Mouse (Mus musculus): Measurements from ENCODE around the gene Mrps31. TPM values are rescaled to one million over a fixed set of nuclear protein-coding genes. Genes with fewer than 3 reads are reported as not detected.
A peak's percentile ranks its signal among the peaks of the same experiment; 100 is the strongest.

The Mrps31 gene
- 39.9 and 41.0 TPM in 2 replicates for total RNA-seq (2012; rRNA removed)
- polyA plus RNA-seq (2012; ENCODE audit: insufficient read depth in 1 of 2, insufficient read length in 2 of 2, low read depth in 1 of 2, low replicate concordance in 2 of 2, missing spikeins in 1 of 2): 10 to 100 TPM in 1 of 2 experiments, not detected in 1; 34.0 TPM

- Histone ChIP-seq H3K36me3 (ENCODE audit: control insufficient read depth in 1 of 2, insufficient read depth in 2 of 2, low read length in 2 of 2) (peaks cover 0 to 18% of the 10 kb centered on the region in 2 experiments), H3K4me1 (ENCODE audit: control insufficient read depth in 1 of 2, insufficient read depth in 2 of 2, low read length in 2 of 2) (peaks cover 4 to 10% of the 10 kb centered on the region in 2 experiments; a peak in 3 of 4 replicates), H3K9me3 (replicated peaks; ENCODE audit: insufficient read depth, low read length) (no peaks in the 10 kb centered on the region), H3K9ac (ENCODE audit: control insufficient read depth, low read depth, low read length, poor library complexity, severe bottlenecking) (peak within 1 kb of the TSS; percentile 92), H3K27me3 (ENCODE audit: control insufficient read depth in 1 of 2, insufficient read depth in 2 of 2, low read length in 2 of 2) (no peaks in the 10 kb centered on the region), H3K27ac (ENCODE audit: control insufficient read depth, low read depth, low read length) (peak within 1 kb of the TSS; percentile 58), H3K4me3 (ENCODE audit: control insufficient read depth in 1 of 2, insufficient read depth in 1 of 2, low read depth in 2 of 2, low read length in 2 of 2) (peak within 1 kb of the TSS; percentile 69 to 98), H3K79me2 (ENCODE audit: control insufficient read depth, insufficient read depth, low read length, poor library complexity) (peaks cover 19% of the 10 kb centered on the region)
- DNase-seq (ENCODE audit: low read depth, low spot score): peak; percentile 97
- no peak for TF ChIP-seq ZMIZ1 (IDR thresholded peaks at IDR 0.05; ENCODE audit: low read depth, low read length)
- TF ChIP-seq POLR2AphosphoS5 (IDR thresholded peaks at IDR 0.05; ENCODE audit: borderline replicate concordance, low read depth, low read length): no peak
- peak; percentile 78 for TF ChIP-seq TCF12 (IDR thresholded peaks at IDR 0.05; ENCODE audit: low read depth, low read length)
- TF ChIP-seq NELFE (IDR thresholded peaks at IDR 0.05; ENCODE audit: low read depth, low read length): peak; percentile 78
- TF ChIP-seq SMC3 (IDR thresholded peaks at IDR 0.05; ENCODE audit: low read depth, low read length): 0 out of 2 replicates have a peak, but pooled peaks have one; percentile 16
- no peak; the same call in 1 of the 2 replicates for TF ChIP-seq CHD2 (IDR thresholded peaks at IDR 0.05; ENCODE audit: low read length)
- peak; percentile 64 to 89; a peak in 3 of 4 replicates for TF ChIP-seq POLR2A (IDR thresholded peaks at IDR 0.05; ENCODE audit: control insufficient read depth in 1 of 2, insufficient read depth in 1 of 2, low read depth in 1 of 2, low read length in 2 of 2, poor library complexity in 1 of 2)
- no peak for TF ChIP-seq CHD1 (IDR thresholded peaks at IDR 0.05; ENCODE audit: low read depth, low read length)
- peak; percentile 77 for TF ChIP-seq MAX (IDR thresholded peaks at IDR 0.05; ENCODE audit: low read length)
- TF ChIP-seq RAD21 (IDR thresholded peaks at IDR 0.05; ENCODE audit: low read depth, low read length): no peak
- no peak for TF ChIP-seq CTCF (IDR thresholded peaks at IDR 0.05 in 2 of 3, conservative IDR thresholded peaks at IDR 0.05 in 1 of 3; ENCODE audit: control insufficient read depth in 1 of 3, insufficient read depth in 1 of 3, low read depth in 2 of 3, low read length in 3 of 3, poor library complexity in 1 of 3, severe bottlenecking in 1 of 3)
- peak in 1 of 2 experiments; percentile 50; a peak in 1 of 4 replicates for TF ChIP-seq EP300 (IDR thresholded peaks at IDR 0.05; ENCODE audit: low read depth in 1 of 2, low read length in 2 of 2)
- TF ChIP-seq ZNF384 (IDR thresholded peaks at IDR 0.05; ENCODE audit: low read depth, low read length): no peak
- peak; percentile 84 for TF ChIP-seq E2F4 (IDR thresholded peaks at IDR 0.05; ENCODE audit: borderline replicate concordance, low read depth, low read length)
- TF ChIP-seq RCOR1 (IDR thresholded peaks at IDR 0.05; ENCODE audit: low read depth, low read length): peak; percentile 49; the same call in 1 of the 2 replicates
- TF ChIP-seq POLR2AphosphoS2 (IDR thresholded peaks at IDR 0.05; ENCODE audit: low read length): peak; percentile 55; the same call in 1 of the 2 replicates
- peak; percentile 83; the same call in 1 of the 2 replicates for TF ChIP-seq JUND (IDR thresholded peaks at IDR 0.05; ENCODE audit: low read depth, low read length)
- TF ChIP-seq MAFK (IDR thresholded peaks at IDR 0.05; ENCODE audit: borderline replicate concordance, low read depth, low read length): no peak
- TF ChIP-seq ELF1 (IDR thresholded peaks at IDR 0.05; ENCODE audit: low read depth, low read length): peak; percentile 84
- TF ChIP-seq ZC3H11A (IDR thresholded peaks at IDR 0.05; ENCODE audit: low read depth, low read length): no peak
- peak; percentile 31; the same call in 1 of the 2 replicates for TF ChIP-seq GATA1 (IDR thresholded peaks at IDR 0.05; ENCODE audit: low read depth, low read length)
- TF ChIP-seq KAT2A (conservative IDR thresholded peaks at IDR 0.05; ENCODE audit: low read depth, low read length): peak; percentile 77
- TF ChIP-seq ZKSCAN1 (IDR thresholded peaks at IDR 0.05; ENCODE audit: low read depth, low read length): no peak
- peak; percentile 75; the same call in 1 of the 2 replicates for TF ChIP-seq ETS1 (IDR thresholded peaks at IDR 0.05; ENCODE audit: low read depth, low read length)
- peak; percentile 78 for TF ChIP-seq MAZ (IDR thresholded peaks at IDR 0.05; ENCODE audit: low read depth, low read length)
- TF ChIP-seq TAL1 (IDR thresholded peaks at IDR 0.05; ENCODE audit: low read length): no peak
- TF ChIP-seq HCFC1 (IDR thresholded peaks at IDR 0.05; ENCODE audit: low read depth, low read length): peak; percentile 96
- no peak for TF ChIP-seq GABPA (IDR thresholded peaks at IDR 0.05; ENCODE audit: low read depth, low read length)
- peak; percentile 94 for TF ChIP-seq MYC (IDR thresholded peaks at IDR 0.05; ENCODE audit: low read depth, low read length)
- TF ChIP-seq USF2 (IDR thresholded peaks at IDR 0.05; ENCODE audit: borderline replicate concordance in 1 of 2, insufficient read depth in 1 of 2, low read depth in 1 of 2, low read length in 2 of 2): no peak
- 0 out of 2 replicates have a peak, but pooled peaks have one; percentile 33 for TF ChIP-seq USF1 (IDR thresholded peaks at IDR 0.05; ENCODE audit: low read depth, low read length)
- no peak for TF ChIP-seq MYB (IDR thresholded peaks at IDR 0.05; ENCODE audit: low read depth, low read length)
- TF ChIP-seq UBTF (IDR thresholded peaks at IDR 0.05; ENCODE audit: borderline replicate concordance, insufficient read depth, low read depth, low read length): no peak
- no peak; the same call in 1 of the 2 replicates for TF ChIP-seq NRF1 (IDR thresholded peaks at IDR 0.05; ENCODE audit: insufficient read depth, low read depth, low read length, poor library complexity, severe bottlenecking)
- TF ChIP-seq MEF2A (IDR thresholded peaks at IDR 0.05; ENCODE audit: extremely low read depth, insufficient replicate concordance, low read depth, low read length, poor library complexity, severe bottlenecking): no peak
- TF ChIP-seq MXI1 (IDR thresholded peaks at IDR 0.05; ENCODE audit: low read depth, low read length): peak; percentile 93
Measured at GRCm38 (mm10) chr8:22411282-22411702, at the start of gene Mrps31. Gene Mrps31, plus strand, starts transcription at chr8:22411361.

Measured in MEL (cell line).